Mouse (Mus musculus): Measurements from ENCODE around the gene Txndc15.

- TF ChIP-seq POLR2A (IDR thresholded peaks at IDR 0.05; ENCODE audit: borderline replicate concordance, extremely low read depth, low read depth, low read length) (no peak), CTCF (IDR thresholded peaks at IDR 0.05; ENCODE audit: insufficient read depth, low read length) (no peak)
Measured at GRCm38 (mm10) chr13:55694110-55694509, 20.3 kb upstream of the Txndc15 start.

Measured in lung, adult 2 months (tissue).